Mouse (Mus musculus) monocyte, adult 2 months (primary cell): ENCODE data around the gene Abcg2.

Source experiments
- DNase-seq, 2 experiments: peaks; one replicate each; pipeline ENCODE4 v3.0.0; 2022; ENCODE audit warnings: low spot score in 2 of 2, low read depth in 1 of 2

The Abcg2 gene

GRCm38 (mm10) chr6:58633731-58634130, 49.4 kb downstream of the Abcg2 start:
- no peak for DNase-seq

GRCm38 (mm10) chr6:58638566-58638965, 54.2 kb downstream of the Abcg2 start:
- no peak for DNase-seq

- no peak for DNase-seq
Observed at GRCm38 (mm10) chr6:58639391-58639790, 55.1 kb downstream of the Abcg2 start.

GRCm38 (mm10) chr6:58640333-58641018, 56.2 kb downstream of the Abcg2 start:
- no peak for DNase-seq

GRCm38 (mm10) chr6:58641056-58641799, 56.9 kb downstream of the Abcg2 start:
- DNase-seq = no peak

DNA sequence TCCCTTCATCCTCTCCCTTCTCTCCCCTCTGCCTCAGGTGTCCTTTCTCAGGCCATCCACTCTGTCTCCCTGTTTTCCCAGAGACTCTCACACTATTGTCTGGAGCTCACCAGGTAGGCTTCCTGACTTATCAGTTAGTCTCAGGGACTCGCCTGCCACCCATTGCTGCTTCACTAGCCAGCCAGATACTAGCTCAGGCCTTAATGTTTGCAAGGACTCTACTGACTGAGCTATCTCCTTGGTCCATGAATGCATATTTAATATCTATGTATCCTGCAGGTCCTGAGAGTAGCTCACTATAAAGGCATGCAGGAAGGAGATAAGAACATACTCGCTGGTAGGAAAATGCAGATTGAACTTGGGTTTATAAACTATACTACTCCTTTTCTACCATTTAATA, 57.9 kb downstream of the Abcg2 start:
- no peak for DNase-seq

- no peak for DNase-seq
Observed at GRCm38 (mm10) chr6:58644586-58644985, 60.3 kb downstream of the Abcg2 start.

GRCm38 (mm10) chr6:58648100-58648749, 63.9 kb downstream of the Abcg2 start:
- no peak for DNase-seq

- no peak for DNase-seq
Observed at GRCm38 (mm10) chr6:58650136-58650535, 65.8 kb downstream of the Abcg2 start.

DNA sequence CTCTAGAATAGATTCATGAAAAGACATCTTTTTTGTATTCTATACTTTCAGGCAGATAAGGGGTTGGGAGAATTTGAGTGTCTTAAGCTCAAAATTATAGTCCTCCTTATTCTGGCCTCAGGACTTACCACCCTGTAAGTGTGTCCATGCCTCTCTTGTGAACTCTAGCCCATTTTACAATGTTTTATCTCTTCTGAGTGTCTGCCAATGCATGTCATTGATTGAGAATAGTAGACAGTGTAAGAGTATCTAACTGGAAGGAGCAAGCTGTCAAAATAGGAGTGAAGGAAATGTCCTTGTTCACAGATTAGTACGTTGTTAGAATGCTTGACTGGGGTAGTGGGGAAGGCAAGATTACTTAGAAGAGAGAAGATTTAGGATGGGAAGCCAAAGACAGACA, 66.7 kb downstream of the Abcg2 start:
- DNase-seq = no peak

DNA sequence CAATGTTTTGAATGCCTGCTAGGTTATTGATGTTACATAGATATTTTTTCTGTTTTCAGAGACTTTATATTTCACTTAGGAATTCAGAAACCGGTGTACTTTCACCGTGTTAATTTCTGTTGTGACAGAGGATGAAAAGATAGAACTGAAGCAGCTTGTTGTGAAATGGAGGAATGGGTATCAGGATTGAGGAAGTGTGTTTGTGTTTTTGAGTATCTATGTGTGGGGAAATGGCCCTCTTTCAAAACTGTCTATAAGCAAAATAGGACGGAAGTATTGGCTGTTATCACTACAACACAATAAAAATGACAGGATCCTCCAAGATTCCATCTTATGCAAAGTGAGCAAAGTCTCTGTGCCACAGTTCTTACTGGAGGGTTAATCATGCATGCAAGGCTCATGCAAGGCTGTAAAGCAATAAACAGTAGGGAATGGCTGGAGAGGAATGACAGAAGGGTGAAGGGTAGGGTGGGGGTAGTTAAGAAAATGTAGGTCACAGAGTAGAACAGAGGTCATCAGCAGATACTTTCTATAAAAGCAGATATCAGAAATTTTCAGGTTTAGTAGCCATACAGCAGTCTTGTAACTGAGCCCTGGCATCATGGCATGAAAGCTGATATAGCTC, 76.7 kb downstream of the Abcg2 start:
- DNase-seq = no peak

DNA sequence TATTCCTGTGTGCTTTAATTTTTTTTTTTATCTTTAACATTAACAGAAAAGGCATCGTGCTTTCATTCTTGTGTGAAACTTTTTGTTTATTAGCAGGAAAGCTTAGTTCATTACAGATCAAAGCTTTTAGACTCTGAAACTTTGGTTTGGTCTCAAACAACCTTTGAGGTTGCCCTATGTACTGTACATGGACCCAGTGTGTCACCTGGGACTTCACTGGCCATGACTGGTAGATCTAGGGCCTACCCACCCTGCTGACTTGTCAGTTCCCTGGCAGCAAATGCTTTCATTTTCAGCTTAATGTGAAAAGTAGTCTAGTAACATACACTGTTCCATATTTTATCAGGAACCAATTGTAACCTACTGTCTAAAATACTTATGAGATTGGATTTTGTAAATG, 93.5 kb downstream of the Abcg2 start:
- DNase-seq = no peak

DNA sequence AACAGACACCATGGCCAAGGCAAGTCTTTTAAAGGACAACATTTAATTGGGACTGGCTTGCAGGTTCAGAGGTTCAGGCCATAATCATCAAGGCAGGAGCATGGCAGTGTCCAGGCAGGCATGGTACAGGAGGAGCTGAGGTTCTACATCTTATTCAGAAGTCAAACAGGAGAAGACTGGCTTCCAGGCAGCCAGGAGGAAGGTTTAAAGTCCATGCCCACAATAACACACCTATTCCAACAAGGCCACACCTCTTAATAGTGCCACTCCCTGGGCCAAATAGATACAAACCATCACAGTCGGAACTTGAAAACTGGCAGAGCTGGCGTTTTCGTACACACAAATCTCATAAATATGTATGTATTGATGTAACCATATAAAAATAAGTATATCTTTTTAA, 94.2 kb downstream of the Abcg2 start:
- DNase-seq = no peak

DNA sequence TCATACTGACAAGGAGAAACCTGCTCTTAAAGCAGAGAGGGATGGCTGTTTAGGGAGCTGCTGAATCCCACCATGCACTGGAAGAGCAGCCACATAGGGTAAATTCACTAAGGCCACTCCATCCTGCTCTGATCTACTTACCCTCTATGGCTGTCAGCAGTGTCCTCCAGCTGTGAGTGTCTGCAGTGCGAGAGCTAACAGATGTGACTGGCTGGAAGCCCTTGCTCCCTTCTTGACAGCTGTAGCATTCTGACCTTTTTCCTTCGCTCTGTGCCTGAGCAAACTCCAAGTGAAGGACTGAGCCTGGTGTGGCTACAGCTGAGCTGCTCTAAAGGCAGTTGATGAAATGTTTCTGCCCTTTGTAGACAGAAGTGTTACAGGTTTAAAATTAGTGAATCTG, 107.3 kb downstream of the Abcg2 start:
- no peak for DNase-seq

- DNase-seq = no peak
Observed at GRCm38 (mm10) chr6:58694257-58694656, 109.9 kb downstream of the Abcg2 start.

- DNase-seq = no peak
Observed at GRCm38 (mm10) chr6:58694765-58695164, 110.4 kb downstream of the Abcg2 start.

- DNase-seq = no peak
Observed at GRCm38 (mm10) chr6:58710369-58710768, 126.0 kb downstream of the Abcg2 start.

DNA sequence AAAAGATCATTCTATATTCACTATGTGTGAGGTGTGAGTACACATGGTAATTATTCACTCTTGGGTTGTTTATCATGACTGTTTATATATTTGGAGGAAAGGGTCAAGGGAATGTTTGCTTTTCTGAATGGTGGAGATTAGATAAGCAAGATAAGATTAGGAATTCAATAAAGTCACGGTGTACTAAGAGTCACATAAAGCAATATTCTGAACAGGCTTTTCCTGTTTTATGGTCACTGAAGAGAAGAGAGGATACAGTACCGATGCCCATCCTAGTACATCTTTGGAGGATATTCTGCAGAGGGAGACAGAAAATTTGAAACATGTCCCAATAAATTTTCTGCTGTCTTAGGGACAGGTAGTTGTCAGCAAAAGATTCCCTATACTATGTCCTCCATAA, 127.6 kb downstream of the Abcg2 start:
- no peak for DNase-seq

DNA sequence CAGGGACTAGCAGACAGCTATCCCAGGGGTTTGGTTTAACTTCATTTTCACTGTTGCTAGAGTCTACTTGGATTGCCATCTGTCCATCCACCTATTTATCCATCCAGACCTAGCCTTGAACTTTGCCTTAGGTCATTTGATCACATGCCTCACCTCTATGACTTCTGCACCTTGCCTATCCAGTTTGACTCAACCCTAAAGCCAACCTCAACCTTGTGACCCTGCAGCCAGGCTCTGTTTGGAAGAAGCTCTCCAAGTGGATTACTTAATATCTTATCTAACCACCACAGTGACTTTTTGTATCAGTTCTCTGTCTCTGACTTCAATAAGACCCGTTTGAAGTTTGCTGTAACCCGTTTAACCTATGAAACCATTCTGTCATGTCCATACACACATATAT, 149.5 kb downstream of the Abcg2 start:
- DNase-seq = no peak

DNA sequence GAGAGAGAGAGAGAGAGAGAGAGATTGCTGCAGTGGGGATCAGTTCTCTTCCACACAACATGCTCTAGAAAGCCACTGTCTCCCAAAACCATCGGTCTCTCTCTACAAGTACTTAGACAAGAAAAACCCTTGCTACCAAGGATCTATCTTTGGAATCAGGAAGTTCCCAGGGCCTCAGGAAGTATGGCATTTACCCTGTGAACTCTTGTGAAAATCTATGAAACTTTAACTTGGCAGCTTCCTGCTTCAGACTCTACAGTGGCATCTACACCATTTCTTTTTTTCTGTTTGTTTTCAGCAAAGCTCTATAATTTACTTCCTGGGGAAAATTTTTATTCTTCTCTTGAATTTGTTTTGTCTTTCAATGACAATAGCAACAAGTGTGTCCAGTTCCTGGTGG, 150.8 kb downstream of the Abcg2 start:
- no peak for DNase-seq
